Mouse (Mus musculus) spleen, adult 10 weeks (tissue): ENCODE results near the gene Gria2. TPM values are rescaled to one million over a fixed set of nuclear protein-coding genes. Genes with fewer than 3 reads are reported as not detected.

Experiments used
- polyA plus RNA-seq: library from polyadenylated mRNA; stranded (reverse); fragments of 350-450 nt; fragmentation: Illumina TruSeq; extraction: RNeasy Lipid Tissue Mini Kit (QIAGEN cat#74804); gene quantifications from one replicate; pipeline ENCODE4 v1.2.3, GENCODE M21; 2015; ENCODE audit warnings: low replicate concordance; ENCODE audit not compliant: insufficient read depth

The Gria2 gene
- 0.29 TPM for polyA plus RNA-seq

DNA sequence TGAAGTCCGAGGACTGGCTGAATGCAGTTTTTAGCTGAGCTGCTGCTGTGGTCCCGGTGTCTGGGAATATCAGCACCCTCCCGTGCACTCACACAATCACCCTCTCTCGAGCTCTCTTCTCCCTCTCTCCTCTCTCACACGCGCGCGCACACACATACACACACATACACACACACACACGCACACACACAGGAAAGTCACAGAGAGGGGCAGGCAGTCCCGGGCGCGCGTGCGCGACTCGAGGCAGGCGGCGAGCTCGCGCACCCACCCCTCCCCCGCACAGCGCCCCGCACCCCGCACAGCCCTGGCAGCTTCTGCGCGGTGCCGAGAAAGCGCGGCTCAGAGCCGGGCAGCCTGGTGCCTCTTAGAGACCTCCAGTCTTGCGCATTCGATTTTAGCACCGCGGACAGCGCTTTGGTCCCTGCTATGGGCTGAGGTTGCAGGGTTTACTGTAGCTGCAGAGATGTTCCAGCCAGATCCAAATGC is at the start of gene Gria2:
Gria2 (minus strand) TSS at position 240 of the 486 bp plus-strand sequence.

Other genes with a start within 250 kb of the Gria2 start
- not detected for gene Glrb, start 110.8 kb upstream of the Gria2 start, polyA plus RNA-seq
- 3.6 TPM for gene Pdgfc, start 233.6 kb upstream of the Gria2 start, polyA plus RNA-seq